Mouse (Mus musculus): Measurements from ENCODE around the gene R3hdm2. TPM values are rescaled to one million over a fixed set of nuclear protein-coding genes. Genes with fewer than 3 reads are reported as not detected.

Gene R3hdm2
- total and polyA plus RNA-seq, 3 experiments, result 8.2 to 60.6 TPM; not detected in 1

DNA sequence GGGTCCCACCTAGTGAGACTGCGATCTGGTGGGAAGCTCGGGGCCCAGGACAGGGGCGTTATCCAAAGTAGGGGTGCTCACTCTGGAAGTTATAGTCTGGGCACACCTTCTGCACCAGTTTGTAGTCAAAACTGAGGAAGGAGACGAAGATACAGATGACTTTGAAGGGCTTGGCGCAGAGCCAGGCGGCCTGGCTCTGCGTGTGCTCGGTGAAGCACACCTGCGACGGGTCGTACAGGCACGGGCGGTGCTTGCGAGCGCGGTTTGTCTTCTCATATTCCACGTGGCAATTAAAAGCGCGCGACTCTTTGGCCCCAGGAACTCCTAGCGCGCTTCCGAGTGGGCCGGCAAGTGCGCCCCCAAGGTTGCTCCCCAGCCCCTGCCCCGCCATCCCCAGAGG, 145.9 kb downstream of the R3hdm2 start:
- H3K27ac ChIP-seq (ENCODE audit: control insufficient read depth, low read depth, low read length), result no peak overlapping the region
- peaks cover 0 to 8% of the 10 kb centered on the region in 2 experiments; a peak in 2 of 4 replicates for H3K36me3 ChIP-seq (ENCODE audit: control insufficient read depth in 1 of 2, insufficient read depth in 2 of 2, low read length in 2 of 2)
- no peak overlapping the region for H3K4me3 ChIP-seq (ENCODE audit: control insufficient read depth in 1 of 2, insufficient read depth in 1 of 2, low read depth in 2 of 2, low read length in 2 of 2)
- H3K9ac ChIP-seq (ENCODE audit: control insufficient read depth, low read depth, low read length, poor library complexity, severe bottlenecking), result no peak overlapping the region
- no peak for TF ChIP-seq POLR2A (IDR thresholded peaks at IDR 0.05; ENCODE audit: control insufficient read depth in 1 of 2, insufficient read depth in 1 of 2, low read depth in 1 of 2, low read length in 2 of 2, poor library complexity in 1 of 2)
- no peak for TF ChIP-seq MYC (IDR thresholded peaks at IDR 0.05; ENCODE audit: low read depth, low read length)
- TF ChIP-seq MEF2A (IDR thresholded peaks at IDR 0.05; ENCODE audit: extremely low read depth, insufficient replicate concordance, low read depth, low read length, poor library complexity, severe bottlenecking), result no peak
- TF ChIP-seq BHLHE40 (IDR thresholded peaks at IDR 0.05; ENCODE audit: borderline replicate concordance, low read depth, low read length), result no peak
- no peak for TF ChIP-seq CTCF (IDR thresholded peaks at IDR 0.05 in 2 of 3, conservative IDR thresholded peaks at IDR 0.05 in 1 of 3; ENCODE audit: control insufficient read depth in 1 of 3, insufficient read depth in 1 of 3, low read depth in 2 of 3, low read length in 3 of 3, poor library complexity in 1 of 3, severe bottlenecking in 1 of 3)
- TF ChIP-seq RAD21 (IDR thresholded peaks at IDR 0.05; ENCODE audit: low read depth, low read length), result no peak
- no peak for TF ChIP-seq MYB (IDR thresholded peaks at IDR 0.05; ENCODE audit: low read depth, low read length)
- TF ChIP-seq HCFC1 (IDR thresholded peaks at IDR 0.05; ENCODE audit: low read depth, low read length), result no peak
- TF ChIP-seq POLR2AphosphoS5 (IDR thresholded peaks at IDR 0.05; ENCODE audit: borderline replicate concordance, low read depth, low read length), result no peak
- no peak for TF ChIP-seq ELF1 (IDR thresholded peaks at IDR 0.05; ENCODE audit: low read depth, low read length)
- TF ChIP-seq MAZ (IDR thresholded peaks at IDR 0.05; ENCODE audit: low read depth, low read length), result no peak
- no peak for TF ChIP-seq NELFE (IDR thresholded peaks at IDR 0.05; ENCODE audit: low read depth, low read length)
- TF ChIP-seq E2F4 (IDR thresholded peaks at IDR 0.05; ENCODE audit: borderline replicate concordance, low read depth, low read length), result no peak
- no peak for TF ChIP-seq NRF1 (IDR thresholded peaks at IDR 0.05; ENCODE audit: insufficient read depth, low read depth, low read length, poor library complexity, severe bottlenecking)
- DNase-seq (ENCODE audit: low read depth, low spot score), result no peak
- H3K79me2 ChIP-seq (ENCODE audit: control insufficient read depth, insufficient read depth, low read length, poor library complexity), result peaks cover 12% of the 10 kb centered on the region
- no peaks in the 10 kb centered on the region for H3K27me3 ChIP-seq (ENCODE audit: control insufficient read depth in 1 of 2, insufficient read depth in 2 of 2, low read length in 2 of 2)
- H3K9me3 ChIP-seq (replicated peaks; ENCODE audit: insufficient read depth, low read length), result no peaks in the 10 kb centered on the region
- H3K4me1 ChIP-seq (ENCODE audit: control insufficient read depth in 1 of 2, insufficient read depth in 2 of 2, low read length in 2 of 2), result peaks cover 2 to 7% of the 10 kb centered on the region in 2 experiments; a peak in 3 of 4 replicates

DNA sequence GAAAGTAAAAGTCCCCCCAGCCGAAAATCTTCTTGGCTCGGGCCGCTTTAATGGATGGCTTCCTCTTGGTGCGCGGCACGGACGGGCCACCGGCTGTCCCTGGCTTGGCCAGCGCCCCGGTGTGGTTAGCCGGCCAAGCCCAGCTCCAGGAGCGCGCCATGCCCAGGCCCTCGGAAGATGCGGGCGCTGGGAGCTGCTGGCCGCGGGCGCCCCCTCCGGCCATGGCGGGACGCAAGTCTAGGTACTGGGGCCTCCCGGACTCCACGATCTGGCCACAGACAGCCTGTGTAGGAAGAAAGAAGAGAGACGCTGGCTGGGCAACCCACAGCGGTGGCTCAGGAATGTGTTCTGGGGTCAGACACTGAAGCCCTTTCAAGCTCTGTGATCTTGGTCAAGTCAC, 146.6 kb downstream of the R3hdm2 start:
- no peak for DNase-seq (ENCODE audit: low read depth, low spot score)
- H3K27ac ChIP-seq (ENCODE audit: control insufficient read depth, low read depth, low read length), result no peak overlapping the region
- no peak overlapping the region for H3K4me3 ChIP-seq (ENCODE audit: control insufficient read depth in 1 of 2, insufficient read depth in 1 of 2, low read depth in 2 of 2, low read length in 2 of 2)
- H3K27me3 ChIP-seq (ENCODE audit: control insufficient read depth in 1 of 2, insufficient read depth in 2 of 2, low read length in 2 of 2), result no peaks in the 10 kb centered on the region
- H3K36me3 ChIP-seq (ENCODE audit: control insufficient read depth in 1 of 2, insufficient read depth in 2 of 2, low read length in 2 of 2), result peaks cover 0 to 8% of the 10 kb centered on the region in 2 experiments; a peak in 2 of 4 replicates
- peaks cover 5% of the 10 kb centered on the region for H3K79me2 ChIP-seq (ENCODE audit: control insufficient read depth, insufficient read depth, low read length, poor library complexity)
- TF ChIP-seq CHD1 (IDR thresholded peaks at IDR 0.05; ENCODE audit: low read depth, low read length), result no peak
- no peak for TF ChIP-seq RCOR1 (IDR thresholded peaks at IDR 0.05; ENCODE audit: low read depth, low read length)
- no peak for TF ChIP-seq TAL1 (IDR thresholded peaks at IDR 0.05; ENCODE audit: low read length)
- TF ChIP-seq GABPA (IDR thresholded peaks at IDR 0.05; ENCODE audit: low read depth, low read length), result no peak
- TF ChIP-seq MAFK (IDR thresholded peaks at IDR 0.05; ENCODE audit: borderline replicate concordance, low read depth, low read length), result no peak
- TF ChIP-seq ZNF384 (IDR thresholded peaks at IDR 0.05; ENCODE audit: low read depth, low read length), result no peak
- TF ChIP-seq JUND (IDR thresholded peaks at IDR 0.05; ENCODE audit: low read depth, low read length), result no peak
- no peak for TF ChIP-seq CTCF (IDR thresholded peaks at IDR 0.05 in 2 of 3, conservative IDR thresholded peaks at IDR 0.05 in 1 of 3; ENCODE audit: control insufficient read depth in 1 of 3, insufficient read depth in 1 of 3, low read depth in 2 of 3, low read length in 3 of 3, poor library complexity in 1 of 3, severe bottlenecking in 1 of 3)
- no peak for TF ChIP-seq UBTF (IDR thresholded peaks at IDR 0.05; ENCODE audit: borderline replicate concordance, insufficient read depth, low read depth, low read length)
- no peak for TF ChIP-seq SMC3 (IDR thresholded peaks at IDR 0.05; ENCODE audit: low read depth, low read length)
- no peak for TF ChIP-seq TCF12 (IDR thresholded peaks at IDR 0.05; ENCODE audit: low read depth, low read length)
- TF ChIP-seq POLR2A (IDR thresholded peaks at IDR 0.05; ENCODE audit: control insufficient read depth in 1 of 2, insufficient read depth in 1 of 2, low read depth in 1 of 2, low read length in 2 of 2, poor library complexity in 1 of 2), result no peak
- TF ChIP-seq MEF2A (IDR thresholded peaks at IDR 0.05; ENCODE audit: extremely low read depth, insufficient replicate concordance, low read depth, low read length, poor library complexity, severe bottlenecking), result no peak
- no peak for TF ChIP-seq MYB (IDR thresholded peaks at IDR 0.05; ENCODE audit: low read depth, low read length)
- TF ChIP-seq MYC (IDR thresholded peaks at IDR 0.05; ENCODE audit: low read depth, low read length), result no peak
- no peak for TF ChIP-seq MAX (IDR thresholded peaks at IDR 0.05; ENCODE audit: low read length)
- TF ChIP-seq MAZ (IDR thresholded peaks at IDR 0.05; ENCODE audit: low read depth, low read length), result no peak
- no peaks in the 10 kb centered on the region for H3K9me3 ChIP-seq (replicated peaks; ENCODE audit: insufficient read depth, low read length)
- peaks cover 2 to 7% of the 10 kb centered on the region in 2 experiments; a peak in 3 of 4 replicates for H3K4me1 ChIP-seq (ENCODE audit: control insufficient read depth in 1 of 2, insufficient read depth in 2 of 2, low read length in 2 of 2)
- no peak overlapping the region for H3K9ac ChIP-seq (ENCODE audit: control insufficient read depth, low read depth, low read length, poor library complexity, severe bottlenecking)

Data from MEL (cell line).